ENCODE assay signal across 22 mouse cellular contexts in genomic region chr5:58822704-58823103, GRCm38 (mm10).
DNase-seq lines count a peak whose midpoint lies in the region; ATAC-seq lines count a peak whose summit lies in the region.
"Had no signal": no experiment of that assay in that cellular context is flagged by ENCODE, and none has a peak within 500 bp of the region (broad histone marks: within the 10 kb centered on the region; RNA-seq: fewer than 3 reads in every experiment).

No protein-coding gene starts in this region.

- no peak overlapping the region for H3K4me2 ChIP-seq in forebrain, embryonic 12.5 days
- H3K4me2 ChIP-seq in kidney, embryonic 15.5 days, result no peak overlapping the region
- H3K4me2 ChIP-seq: embryonic facial prominence, embryonic 13.5 days; heart, embryonic 13.5 days; hindbrain, embryonic 12.5 days; hindbrain, embryonic 15.5 days had no signal

- no peaks in the 10 kb centered on the region for H3K27me3 ChIP-seq in forebrain, embryonic 12.5 days
- no peaks in the 10 kb centered on the region for H3K27me3 ChIP-seq in forebrain, embryonic 10.5 days (ENCODE audit: poor library complexity, severe bottlenecking)
- no peaks in the 10 kb centered on the region for H3K27me3 ChIP-seq in kidney, embryonic 15.5 days
- H3K27me3 ChIP-seq: embryonic facial prominence, embryonic 13.5 days; heart, embryonic 13.5 days; hindbrain, embryonic 12.5 days; hindbrain, embryonic 15.5 days had no signal

- no peak overlapping the region for H3K27ac ChIP-seq in forebrain, embryonic 12.5 days
- H3K27ac ChIP-seq in forebrain, embryonic 10.5 days, result no peak overlapping the region
- H3K27ac ChIP-seq in kidney, embryonic 15.5 days, result no peak overlapping the region
- H3K27ac ChIP-seq: embryonic facial prominence, embryonic 10.5 days; embryonic facial prominence, embryonic 13.5 days; heart, adult 2 months; heart, embryonic 10.5 days; heart, embryonic 13.5 days; hindbrain, embryonic 12.5 days; hindbrain, embryonic 15.5 days had no signal

- no peaks in the 10 kb centered on the region for H3K9me3 ChIP-seq in forebrain, embryonic 12.5 days
- no peaks in the 10 kb centered on the region for H3K9me3 ChIP-seq in forebrain, embryonic 10.5 days
- no peaks in the 10 kb centered on the region for H3K9me3 ChIP-seq in kidney, embryonic 15.5 days (replicated peaks)
- H3K9me3 ChIP-seq: embryonic facial prominence, embryonic 10.5 days; embryonic facial prominence, embryonic 13.5 days; heart, embryonic 10.5 days; heart, embryonic 13.5 days; hindbrain, embryonic 12.5 days; hindbrain, embryonic 15.5 days had no signal

- DNase-seq in forebrain, embryonic 10.5 days (ENCODE audit: extremely low spot score, low spot score), result no peak
- no peak for DNase-seq in kidney, adult 8-10 months
- peak; percentile 8 for DNase-seq in retina, postnatal 1 day
- no peak for DNase-seq in left cerebral cortex, adult 18-20 months (ENCODE audit: low spot score in 2 of 2)
- DNase-seq: adrenal gland, adult 2 months; adrenal gland, postnatal 14 days; cerebellum, adult 11-12 months; cerebellum, adult 8-10 months; cerebellum, postnatal 14 days; gastrocnemius, postnatal 25 days; heart, adult 2 months had no signal

- H3K36me3 ChIP-seq in forebrain, embryonic 12.5 days (replicated peaks), result no peaks in the 10 kb centered on the region
- no peaks in the 10 kb centered on the region for H3K36me3 ChIP-seq in forebrain, embryonic 10.5 days (replicated peaks)
- H3K36me3 ChIP-seq in kidney, embryonic 15.5 days, result no peaks in the 10 kb centered on the region
- H3K36me3 ChIP-seq: embryonic facial prominence, embryonic 10.5 days; embryonic facial prominence, embryonic 13.5 days; heart, embryonic 10.5 days; heart, embryonic 13.5 days; hindbrain, embryonic 12.5 days; hindbrain, embryonic 15.5 days had no signal

- H3K4me3 ChIP-seq in forebrain, embryonic 12.5 days (replicated peaks), result no peak overlapping the region
- no peak overlapping the region for H3K4me3 ChIP-seq in forebrain, embryonic 10.5 days
- H3K4me3 ChIP-seq in kidney, embryonic 15.5 days (replicated peaks), result no peak overlapping the region
- H3K4me3 ChIP-seq: embryonic facial prominence, embryonic 10.5 days; embryonic facial prominence, embryonic 13.5 days; erythroblast, embryonic 14.5 days; heart, adult 2 months; heart, embryonic 10.5 days; heart, embryonic 13.5 days; hindbrain, embryonic 12.5 days; hindbrain, embryonic 15.5 days had no signal

- WGBS in forebrain, embryonic 12.5 days, result 35% methylated on average over 4 of the region's 4 CpGs
- 73% methylated on average over 4 of the region's 4 CpGs for WGBS in forebrain, embryonic 10.5 days
- 32% methylated on average over 4 of the region's 4 CpGs for WGBS in kidney, embryonic 15.5 days

- no peak overlapping the region for H3K9ac ChIP-seq in forebrain, embryonic 12.5 days
- no peak overlapping the region for H3K9ac ChIP-seq in kidney, embryonic 15.5 days
- H3K9ac ChIP-seq: embryonic facial prominence, embryonic 13.5 days; heart, embryonic 13.5 days; hindbrain, embryonic 12.5 days; hindbrain, embryonic 15.5 days had no signal

- peak; percentile 58 for ATAC-seq in forebrain, embryonic 12.5 days (ENCODE audit: low FRiP score)
- ATAC-seq in kidney, embryonic 15.5 days (replicated peaks; ENCODE audit: low FRiP score), result 0 out of 2 replicates have a peak, but pooled peaks have one; percentile 40
- ATAC-seq: CD4-positive, CD25-positive, alpha-beta regulatory T cell, adult 4 months; intestine, postnatal 0 days had no signal

- H3K4me1 ChIP-seq in forebrain, embryonic 12.5 days, result no peaks in the 10 kb centered on the region
- H3K4me1 ChIP-seq in forebrain, embryonic 10.5 days, result no peaks in the 10 kb centered on the region
- no peaks in the 10 kb centered on the region for H3K4me1 ChIP-seq in kidney, embryonic 15.5 days
- H3K4me1 ChIP-seq: embryonic facial prominence, embryonic 10.5 days; embryonic facial prominence, embryonic 13.5 days; heart, embryonic 10.5 days; heart, embryonic 13.5 days; hindbrain, embryonic 12.5 days; hindbrain, embryonic 15.5 days had no signal
